In the genomic region with DNA sequence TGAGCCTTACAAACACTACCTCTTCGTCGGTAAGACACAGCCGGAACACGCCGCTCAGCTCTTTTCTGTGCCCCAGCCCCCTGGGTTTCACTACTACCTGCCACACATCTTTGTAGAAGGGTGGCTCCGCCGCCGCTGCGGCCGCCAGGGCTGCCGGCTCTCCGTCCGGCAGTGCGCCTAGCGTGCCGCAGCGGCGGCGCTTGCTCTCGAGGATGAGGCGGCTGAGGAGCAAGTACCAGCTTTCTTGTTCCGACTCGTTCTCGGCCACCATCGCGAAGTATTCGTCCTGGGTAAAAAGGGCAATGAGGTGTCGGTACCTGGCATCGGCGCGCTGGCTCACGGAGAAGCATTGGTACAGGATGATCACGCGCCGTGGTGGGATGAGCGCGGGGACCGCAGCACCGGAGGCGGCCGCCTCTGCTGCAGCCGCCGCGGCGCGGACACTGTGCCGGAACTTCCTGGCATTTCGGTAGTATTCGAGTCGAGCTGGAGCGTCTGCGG, we compare ENCODE assay signal across 7 mouse cellular contexts. TPM values are rescaled to one million over a fixed set of nuclear protein-coding genes. Genes with fewer than 3 reads are reported as not detected.
DNase-seq lines count a peak whose midpoint lies in the region; ATAC-seq and TF ChIP-seq lines count a peak whose summit lies in the region.

No protein-coding gene starts in this region.

- H3K27me3 ChIP-seq in lung, postnatal 0 days (replicated peaks; ENCODE audit: insufficient read depth, low read length), result peaks cover 19% of the 10 kb centered on the region; the same call in 1 of the 2 replicates
- H3K27me3 ChIP-seq in forebrain, embryonic 10.5 days (ENCODE audit: poor library complexity, severe bottlenecking), result peaks cover 91% of the 10 kb centered on the region
- peaks cover 1% of the 10 kb centered on the region; the same call in 1 of the 2 replicates for H3K27me3 ChIP-seq in cerebellum, adult 2 months (ENCODE audit: control insufficient read depth, insufficient read depth, low read length)

- TF ChIP-seq CTCF in lung, postnatal 0 days (IDR thresholded peaks at IDR 0.05), result no peak
- TF ChIP-seq CTCF in lung, adult 2 months (IDR thresholded peaks at IDR 0.05; ENCODE audit: insufficient read depth, low read length), result no peak
- TF ChIP-seq CTCF in cerebellum, adult 2 months (IDR thresholded peaks at IDR 0.05; ENCODE audit: borderline replicate concordance, insufficient read depth, low read depth, low read length), result no peak

- no peak for ATAC-seq in lung, postnatal 0 days

- DNase-seq in lung, postnatal 0 days (ENCODE audit: low spot score), result no peak
- DNase-seq in lung, adult 2 months, result no peak
- peak; percentile 35 for DNase-seq in forebrain, embryonic 10.5 days (ENCODE audit: extremely low spot score, low spot score)
- DNase-seq in kidney, postnatal 4 days, result peak; percentile 11 to 27
- DNase-seq in retina, postnatal 1 day, result peak; percentile 32
- DNase-seq in left cerebral cortex, adult 11 months (ENCODE audit: low spot score), result no peak
- DNase-seq in cerebellum, adult 2 months, result no peak

- peak overlapping the region; percentile 14; the same call in 1 of the 2 replicates for H3K4me3 ChIP-seq in lung, postnatal 0 days (ENCODE audit: low read depth, low read length)
- H3K4me3 ChIP-seq in lung, adult 2 months (replicated peaks; ENCODE audit: extremely low read depth, low read depth, low read length), result no peak overlapping the region
- H3K4me3 ChIP-seq in forebrain, embryonic 10.5 days, result peak overlapping the region; percentile 57
- H3K4me3 ChIP-seq in cerebellum, adult 2 months (replicated peaks; ENCODE audit: insufficient read depth, low read depth, low read length), result no peak overlapping the region

- H3K27ac ChIP-seq in lung, postnatal 0 days (ENCODE audit: low read length), result no peak overlapping the region
- H3K27ac ChIP-seq in forebrain, embryonic 10.5 days, result peak overlapping the region; percentile 63
- no peak overlapping the region for H3K27ac ChIP-seq in cerebellum, adult 2 months (ENCODE audit: insufficient read depth, low read length)

- WGBS in lung, postnatal 0 days, result 17% methylated on average over 40 of the region's 52 CpGs
- WGBS in lung, adult 2 months, result 36% methylated on average over 52 of the region's 52 CpGs
- 28% methylated on average over 52 of the region's 52 CpGs for WGBS in forebrain, embryonic 10.5 days
- WGBS in cerebellum, adult 2 months, result 14% methylated on average over 42 of the region's 52 CpGs

- no peak for TF ChIP-seq POLR2A in lung, adult 2 months (IDR thresholded peaks at IDR 0.05; ENCODE audit: borderline replicate concordance, extremely low read depth, low read depth, low read length)
- no peak for TF ChIP-seq POLR2A in cerebellum, adult 2 months (IDR thresholded peaks at IDR 0.05; ENCODE audit: borderline replicate concordance, insufficient read depth, low read length)

- H3K9ac ChIP-seq in lung, postnatal 0 days (replicated peaks; ENCODE audit: low read depth), result no peak overlapping the region

- no peak for TF ChIP-seq EP300 in lung, postnatal 0 days (IDR thresholded peaks at IDR 0.05)

- peak overlapping the region; percentile 42 for H3K4me2 ChIP-seq in lung, postnatal 0 days (replicated peaks; ENCODE audit: low read depth, low read length)

- no peaks in the 10 kb centered on the region for H3K4me1 ChIP-seq in lung, postnatal 0 days (ENCODE audit: insufficient read depth, low read depth, low read length)
- no peaks in the 10 kb centered on the region for H3K4me1 ChIP-seq in lung, adult 2 months (ENCODE audit: control insufficient read depth, insufficient read depth, low read length)
- peaks cover 34% of the 10 kb centered on the region for H3K4me1 ChIP-seq in forebrain, embryonic 10.5 days
- H3K4me1 ChIP-seq in cerebellum, adult 2 months (ENCODE audit: control insufficient read depth, insufficient read depth, low read length), result no peaks in the 10 kb centered on the region

- H3K9me3 ChIP-seq in lung, postnatal 0 days (ENCODE audit: low read length), result no peaks in the 10 kb centered on the region
- H3K9me3 ChIP-seq in forebrain, embryonic 10.5 days, result no peaks in the 10 kb centered on the region

- no peaks in the 10 kb centered on the region for H3K36me3 ChIP-seq in lung, postnatal 0 days (ENCODE audit: insufficient read depth, low read length)
- H3K36me3 ChIP-seq in forebrain, embryonic 10.5 days (replicated peaks), result no peaks in the 10 kb centered on the region

RNA-seq across cellular contexts. Expression of gene Irs4, which starts 0.6 kb away (rescaled TPM):
- polyA plus RNA-seq in lung, postnatal 0 days (2015; fragmentation: Nextera tagmentation; extraction: Ambion mirVana), result not detected in 2 replicates
- polyA plus RNA-seq in lung, adult 2 months (2012; rRNA removed), result not detected in 2 replicates
- 10.4 and 12.7 TPM in 2 replicates for polyA plus RNA-seq in forebrain, embryonic 10.5 days (2016; fragmentation: Nextera tagmentation; extraction: Ambion mirVana)
- polyA plus RNA-seq in cerebellum, adult 2 months (2012; rRNA removed), result 0.65 and 0.84 TPM in 2 replicates

Comparison
In these comparisons a context has a peak if more than half of its experiments do, and no peak if none do; other contexts are left out.
1. H3K4me3 ChIP-seq: peak in lung, postnatal 0 days (single experiment) and forebrain, embryonic 10.5 days (single experiment); none in lung, adult 2 months (single experiment) and cerebellum, adult 2 months (single experiment).
2. DNase-seq: peak in forebrain, embryonic 10.5 days (single experiment), kidney, postnatal 4 days (2 of 2) and retina, postnatal 1 day (single experiment); none in lung, postnatal 0 days (single experiment), lung, adult 2 months (single experiment), left cerebral cortex, adult 11 months (single experiment) and cerebellum, adult 2 months (0 of 2).